Mouse (Mus musculus): ENCODE measurements around the gene Ddx54. TPM values are rescaled to one million over a fixed set of nuclear protein-coding genes. Genes with fewer than 3 reads are reported as not detected.

The Ddx54 gene
- polyA plus RNA-seq, 1 experiment, result 32.0 TPM

DNA sequence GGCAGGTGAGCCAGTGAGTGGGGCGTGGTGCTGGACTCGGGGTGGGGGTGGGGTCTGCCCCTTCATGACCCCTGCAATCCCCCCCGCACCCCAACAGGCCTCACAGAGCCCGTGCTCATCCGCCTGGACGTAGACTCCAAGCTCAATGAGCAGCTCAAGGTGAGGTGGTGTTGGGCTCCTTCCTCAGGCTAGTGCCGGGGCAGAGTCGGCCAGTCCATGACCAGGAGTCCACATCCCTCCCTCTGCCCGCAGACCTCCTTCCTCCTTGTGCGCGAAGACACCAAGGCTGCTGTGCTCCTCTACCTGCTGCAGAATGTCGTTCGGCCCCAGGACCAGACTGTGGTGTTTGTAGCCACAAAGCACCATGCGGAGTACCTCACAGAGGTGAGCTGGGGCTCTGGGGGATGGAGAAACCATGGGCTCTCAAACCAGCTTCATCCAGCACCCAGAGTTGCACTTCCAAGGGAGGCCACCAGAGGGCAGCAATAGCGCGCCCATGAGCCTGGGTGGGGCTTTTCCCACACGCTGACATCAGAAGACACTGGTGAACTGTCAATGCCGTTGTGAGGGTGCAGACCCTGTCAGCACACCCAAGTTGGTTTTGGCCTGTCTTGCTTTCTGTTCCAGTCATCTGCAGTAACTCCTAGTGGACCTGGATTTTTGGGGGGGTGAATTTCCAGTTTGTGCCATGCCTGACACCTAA is 8.0 kb downstream of the Ddx54 start:
- TF ChIP-seq POLR2A (IDR thresholded peaks at IDR 0.05; ENCODE audit: borderline replicate concordance, control insufficient read depth, low read depth, low read length) (0 out of 2 replicates have a peak, but pooled peaks have one; percentile 29), CTCF (IDR thresholded peaks at IDR 0.05; ENCODE audit: control insufficient read depth, insufficient read depth, low read length) (peak; percentile 96)
- Histone ChIP-seq H3K27ac (ENCODE audit: control insufficient read depth, insufficient read depth, low read depth, low read length, poor library complexity) (peak overlapping the region; percentile 91), H3K4me1 (ENCODE audit: control insufficient read depth, insufficient read depth, low read length) (no peaks in the 10 kb centered on the region), H3K4me3 (replicated peaks; ENCODE audit: control insufficient read depth, low read depth, low read length) (no peak overlapping the region)
- 69% methylated on average over 18 of the region's 18 CpGs for WGBS

DNA sequence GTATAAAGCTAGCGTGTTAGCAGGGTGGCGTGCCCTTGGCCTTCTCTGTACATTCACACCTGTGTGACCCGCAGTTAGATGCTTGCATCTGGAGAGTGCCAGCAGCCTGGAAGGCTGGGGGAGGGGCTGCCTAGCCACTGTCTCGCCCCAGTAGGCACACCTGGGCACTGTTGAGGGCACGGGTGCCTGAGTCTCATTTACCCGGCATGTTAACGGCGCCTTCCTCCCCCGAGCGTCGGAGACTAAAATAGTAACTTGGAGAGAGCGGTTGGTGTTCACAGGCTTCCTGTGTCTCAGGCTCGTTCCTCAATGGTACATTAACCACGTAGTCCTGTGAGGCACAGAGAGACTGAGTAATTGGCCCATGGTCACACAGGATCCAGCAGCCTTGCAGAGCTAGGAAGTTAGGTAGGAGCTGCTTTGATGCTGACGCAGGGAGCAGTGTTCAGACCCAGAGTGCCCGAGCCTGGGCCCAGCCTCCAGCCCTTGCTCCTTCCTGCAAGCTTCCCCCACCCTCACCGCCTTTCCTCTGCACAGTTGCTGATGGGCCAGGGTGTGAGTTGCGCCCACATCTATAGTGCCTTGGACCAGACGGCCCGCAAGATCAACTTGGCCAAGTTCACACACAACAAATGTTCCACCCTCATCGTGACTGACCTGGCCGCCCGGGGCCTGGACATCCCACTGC is 8.7 kb downstream of the Ddx54 start:
- WGBS, result 55% methylated on average over 23 of the region's 23 CpGs
- H3K4me1 ChIP-seq (ENCODE audit: control insufficient read depth, insufficient read depth, low read length), result no peaks in the 10 kb centered on the region
- peak overlapping the region; percentile 52 for H3K4me3 ChIP-seq (replicated peaks; ENCODE audit: control insufficient read depth, low read depth, low read length)
- H3K27ac ChIP-seq (ENCODE audit: control insufficient read depth, insufficient read depth, low read depth, low read length, poor library complexity), result peak overlapping the region; percentile 91
- TF ChIP-seq CTCF (IDR thresholded peaks at IDR 0.05; ENCODE audit: control insufficient read depth, insufficient read depth, low read length) (no peak), POLR2A (IDR thresholded peaks at IDR 0.05; ENCODE audit: borderline replicate concordance, control insufficient read depth, low read depth, low read length) (0 out of 2 replicates have a peak, but pooled peaks have one; percentile 10)

DNA sequence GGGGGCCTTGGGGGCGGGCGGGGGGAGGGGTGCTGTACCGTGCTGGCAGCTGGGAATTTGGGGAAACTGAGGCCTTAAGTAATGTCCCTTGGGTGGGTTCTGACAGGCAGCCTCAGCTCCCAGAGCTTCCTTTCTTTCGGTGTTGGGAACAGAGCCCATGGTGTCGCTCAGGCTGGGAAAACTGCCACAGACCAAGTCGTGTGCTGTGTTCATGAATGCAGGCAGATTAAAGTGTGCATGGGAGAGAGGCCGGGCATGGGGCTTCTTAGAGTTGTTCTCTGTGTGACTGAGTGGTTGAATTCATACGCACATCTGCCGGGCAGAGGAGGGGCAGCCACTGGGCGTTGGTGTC is 9.3 kb downstream of the Ddx54 start:
- peak overlapping the region; percentile 29 for H3K4me3 ChIP-seq (replicated peaks; ENCODE audit: control insufficient read depth, low read depth, low read length)
- H3K27ac ChIP-seq (ENCODE audit: control insufficient read depth, insufficient read depth, low read depth, low read length, poor library complexity), result peak overlapping the region; percentile 91

DNA sequence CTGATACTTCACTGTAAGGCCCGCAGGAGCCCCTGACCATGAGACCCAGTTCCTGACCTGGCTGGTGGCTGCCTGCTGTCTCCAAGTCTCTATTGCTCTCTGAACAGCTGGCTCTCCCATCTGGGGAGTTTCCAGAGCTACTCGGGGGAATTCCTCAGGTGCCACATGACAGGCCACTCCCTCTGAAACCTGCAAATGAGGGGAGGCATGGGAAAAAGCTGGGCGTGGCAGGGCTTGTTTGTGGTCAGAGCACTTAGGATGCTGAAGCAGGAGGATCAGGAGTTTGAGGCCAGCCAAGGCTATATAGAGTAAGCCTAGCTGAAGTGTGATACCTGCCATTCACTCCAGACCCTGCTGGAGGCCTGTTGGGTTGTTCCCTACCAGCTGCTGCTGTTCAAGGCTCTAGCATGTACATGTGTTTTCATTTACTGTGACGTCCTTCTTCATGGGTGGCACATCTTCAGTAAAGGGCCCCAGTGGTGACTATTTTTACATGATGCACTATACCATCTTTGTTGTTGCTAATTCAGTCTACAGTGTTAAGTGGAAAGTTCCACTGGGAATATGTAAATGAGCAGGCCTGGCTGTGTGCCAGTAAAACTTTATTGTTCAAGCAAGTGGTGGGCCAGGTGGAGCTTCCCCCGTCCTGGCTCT is 9.8 kb downstream of the Ddx54 start:
- TF ChIP-seq POLR2A (IDR thresholded peaks at IDR 0.05; ENCODE audit: borderline replicate concordance, control insufficient read depth, low read depth, low read length), result no peak
- no peak for TF ChIP-seq CTCF (IDR thresholded peaks at IDR 0.05; ENCODE audit: control insufficient read depth, insufficient read depth, low read length)
- Histone ChIP-seq H3K4me1 (ENCODE audit: control insufficient read depth, insufficient read depth, low read length) (no peaks in the 10 kb centered on the region), H3K4me3 (replicated peaks; ENCODE audit: control insufficient read depth, low read depth, low read length) (no peak overlapping the region), H3K27ac (ENCODE audit: control insufficient read depth, insufficient read depth, low read depth, low read length, poor library complexity) (peak overlapping the region; percentile 91)
- WGBS, result 67% methylated on average over 5 of the region's 5 CpGs

More for the DNA sequence above, 9.3 kb downstream of the Ddx54 start:
- no peak for TF ChIP-seq POLR2A (IDR thresholded peaks at IDR 0.05; ENCODE audit: borderline replicate concordance, control insufficient read depth, low read depth, low read length)
- no peak for TF ChIP-seq CTCF (IDR thresholded peaks at IDR 0.05; ENCODE audit: control insufficient read depth, insufficient read depth, low read length)
- H3K4me1 ChIP-seq (ENCODE audit: control insufficient read depth, insufficient read depth, low read length), result no peaks in the 10 kb centered on the region
- 84% methylated on average over 10 of the region's 10 CpGs for WGBS

DNA sequence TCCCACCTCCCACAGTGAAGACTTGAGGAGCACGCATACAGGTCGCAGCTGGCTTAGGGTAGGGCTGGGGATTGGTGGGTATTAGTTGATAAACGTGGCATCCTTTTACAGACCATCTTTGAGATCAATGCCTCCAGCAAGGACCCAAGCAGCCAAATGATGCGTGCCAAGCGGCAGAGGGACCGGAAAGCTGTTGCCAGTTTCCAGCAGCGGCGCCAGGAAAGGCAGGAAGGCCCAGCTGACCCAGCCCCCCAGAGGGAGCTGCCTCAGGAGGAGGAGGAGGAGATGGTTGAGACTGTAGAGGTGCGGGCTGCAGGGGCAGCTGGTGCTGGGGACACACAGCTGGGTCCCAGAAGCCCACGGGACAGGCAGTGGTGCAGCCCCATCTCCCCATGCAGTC is 11.9 kb downstream of the Ddx54 start:
- TF ChIP-seq POLR2A (IDR thresholded peaks at IDR 0.05; ENCODE audit: borderline replicate concordance, control insufficient read depth, low read depth, low read length), result no peak
- no peak for TF ChIP-seq CTCF (IDR thresholded peaks at IDR 0.05; ENCODE audit: control insufficient read depth, insufficient read depth, low read length)
- no peak overlapping the region for H3K27ac ChIP-seq (ENCODE audit: control insufficient read depth, insufficient read depth, low read depth, low read length, poor library complexity)
- no peaks in the 10 kb centered on the region for H3K4me1 ChIP-seq (ENCODE audit: control insufficient read depth, insufficient read depth, low read length)
- 83% methylated on average over 10 of the region's 10 CpGs for WGBS
- no peak overlapping the region for H3K4me3 ChIP-seq (replicated peaks; ENCODE audit: control insufficient read depth, low read depth, low read length)

DNA sequence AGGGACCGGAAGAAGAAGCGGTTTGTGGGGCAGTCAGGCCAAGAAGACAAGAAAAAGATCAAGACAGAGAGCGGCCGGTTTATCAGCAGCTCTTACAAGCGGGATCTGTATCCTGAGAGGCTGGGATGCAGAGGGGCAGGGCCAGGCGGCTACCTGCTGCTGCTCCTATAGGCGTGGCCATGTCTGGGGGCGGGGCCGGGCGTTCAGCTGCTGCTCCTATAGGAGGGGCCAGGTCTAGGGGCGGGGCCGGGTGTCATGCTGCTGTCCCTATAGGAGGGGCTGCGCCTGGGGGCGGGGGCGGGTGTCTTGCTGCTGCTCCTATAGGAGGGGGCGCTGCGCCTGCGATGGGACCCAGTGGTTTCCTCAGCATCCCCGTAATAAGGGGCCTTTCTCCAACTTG is 13.9 kb downstream of the Ddx54 start:
- H3K4me3 ChIP-seq (replicated peaks; ENCODE audit: control insufficient read depth, low read depth, low read length), result no peak overlapping the region
- 80% methylated on average over 19 of the region's 19 CpGs for WGBS
- H3K4me1 ChIP-seq (ENCODE audit: control insufficient read depth, insufficient read depth, low read length), result no peaks in the 10 kb centered on the region

DNA sequence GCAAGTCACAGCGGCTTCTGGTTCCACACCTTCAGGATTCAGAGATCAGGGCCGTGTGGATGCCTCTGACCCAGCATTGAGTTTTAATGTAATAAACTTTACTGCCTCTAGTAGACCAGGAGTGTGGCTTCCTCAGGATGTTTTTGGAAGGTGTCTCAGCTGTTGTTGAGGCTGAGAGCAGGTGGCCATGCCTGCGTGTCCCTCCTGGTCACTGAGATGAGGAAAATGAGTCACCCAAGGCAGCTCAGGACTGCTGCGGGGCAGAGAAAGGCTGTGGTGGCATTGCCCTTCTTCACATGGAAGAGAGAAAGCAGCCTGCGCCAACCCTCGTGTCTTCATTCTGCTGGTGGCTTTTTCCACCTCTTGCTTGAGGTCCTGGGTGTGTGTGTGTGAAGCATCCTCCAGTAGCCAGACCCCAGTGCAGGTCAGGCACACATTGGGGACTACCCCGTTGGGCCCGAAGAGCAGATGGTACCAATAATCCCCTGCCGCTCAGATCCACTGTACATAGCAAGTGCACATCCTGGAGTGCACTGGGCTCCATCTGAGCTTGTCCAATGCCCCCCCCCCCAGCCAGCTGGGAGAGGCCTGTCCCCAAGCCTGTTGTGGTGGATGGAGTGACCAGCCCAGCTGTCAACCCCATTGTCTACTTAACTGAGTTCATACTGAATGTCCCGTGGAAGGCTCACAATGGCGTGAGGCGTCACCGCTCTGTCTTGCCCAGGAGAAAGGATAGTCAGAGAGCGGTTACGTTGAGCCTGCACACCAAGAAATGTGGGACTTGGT is 15.2 kb downstream of the Ddx54 start:
- no peak overlapping the region for H3K27ac ChIP-seq (ENCODE audit: control insufficient read depth, insufficient read depth, low read depth, low read length, poor library complexity)
- H3K4me1 ChIP-seq (ENCODE audit: control insufficient read depth, insufficient read depth, low read length), result no peaks in the 10 kb centered on the region
- no peak for TF ChIP-seq CTCF (IDR thresholded peaks at IDR 0.05; ENCODE audit: control insufficient read depth, insufficient read depth, low read length)
- TF ChIP-seq POLR2A (IDR thresholded peaks at IDR 0.05; ENCODE audit: borderline replicate concordance, control insufficient read depth, low read depth, low read length), result no peak
- no peak overlapping the region for H3K4me3 ChIP-seq (replicated peaks; ENCODE audit: control insufficient read depth, low read depth, low read length)
- WGBS, result 86% methylated on average over 15 of the region's 15 CpGs

More for the DNA sequence above, 13.9 kb downstream of the Ddx54 start:
- no peak overlapping the region for H3K27ac ChIP-seq (ENCODE audit: control insufficient read depth, insufficient read depth, low read depth, low read length, poor library complexity)
- TF ChIP-seq CTCF (IDR thresholded peaks at IDR 0.05; ENCODE audit: control insufficient read depth, insufficient read depth, low read length) (no peak), POLR2A (IDR thresholded peaks at IDR 0.05; ENCODE audit: borderline replicate concordance, control insufficient read depth, low read depth, low read length) (no peak)

Measured in bone marrow, adult 2 months (tissue).